Mouse (Mus musculus): ENCODE data around the gene Ly6g6e. TPM values are rescaled to one million over a fixed set of nuclear protein-coding genes. Genes with fewer than 3 reads are reported as not detected.

Gene Ly6g6e
- total RNA-seq, 1 experiment from 2014 or later: not detected

DNA sequence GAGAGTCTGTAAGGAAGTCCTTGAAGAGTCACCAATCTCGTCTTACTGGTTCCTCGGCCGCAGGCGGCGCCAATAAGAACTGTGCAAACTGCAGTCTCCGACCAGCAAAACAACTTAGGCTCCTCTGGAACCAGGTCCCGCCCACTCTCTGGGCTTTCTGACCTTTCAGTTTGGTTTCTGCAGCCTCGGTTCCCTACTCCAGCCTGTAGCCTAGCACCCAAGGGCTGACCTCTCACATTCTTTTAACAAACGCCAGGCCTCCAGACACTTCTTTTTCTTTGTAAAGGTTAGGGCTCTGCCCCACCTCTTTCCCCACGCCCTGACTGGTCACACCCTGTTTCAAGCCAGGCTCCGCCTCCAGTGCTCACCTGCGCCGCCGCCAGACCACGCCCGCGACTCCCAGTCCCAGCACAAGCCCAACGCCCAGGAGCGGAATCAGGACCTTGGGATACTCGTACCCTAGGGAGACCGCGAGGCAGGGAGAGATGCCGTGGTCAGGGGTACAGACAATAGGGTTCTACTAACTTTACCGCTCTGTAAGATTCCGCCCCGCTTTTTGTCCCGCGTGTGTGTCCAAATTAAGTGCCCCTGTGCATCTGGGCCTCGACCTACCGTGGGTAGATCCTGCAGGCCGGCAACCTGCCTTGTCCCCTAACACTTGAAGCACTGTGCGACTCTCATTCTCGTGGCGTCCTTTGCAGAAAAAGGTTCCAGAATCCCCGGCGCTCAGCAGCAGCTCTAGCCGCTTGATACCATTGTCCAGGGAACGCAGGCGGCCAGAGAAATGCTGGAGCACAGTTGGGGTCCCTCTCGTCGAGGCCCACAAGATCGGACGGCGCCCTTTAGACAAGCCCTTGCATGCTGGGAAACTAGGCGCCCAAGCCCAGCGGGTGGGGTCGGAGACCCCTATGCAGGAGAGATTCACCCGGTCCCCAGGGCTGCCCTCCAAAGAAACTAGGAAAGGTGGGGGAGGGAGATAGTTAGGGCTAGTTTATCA lies 11.5 kb upstream of the Ly6g6e start, which contains the start of gene Ly6g6c:
Gene Ly6g6c (plus strand): TSS at position 438 of the 997 bp plus-strand sequence.
- ATAC-seq (ENCODE audit: extremely low read depth, insufficient number of reproducible peaks, low FRiP score, poor library complexity, severe bottlenecking): no peak

DNA sequence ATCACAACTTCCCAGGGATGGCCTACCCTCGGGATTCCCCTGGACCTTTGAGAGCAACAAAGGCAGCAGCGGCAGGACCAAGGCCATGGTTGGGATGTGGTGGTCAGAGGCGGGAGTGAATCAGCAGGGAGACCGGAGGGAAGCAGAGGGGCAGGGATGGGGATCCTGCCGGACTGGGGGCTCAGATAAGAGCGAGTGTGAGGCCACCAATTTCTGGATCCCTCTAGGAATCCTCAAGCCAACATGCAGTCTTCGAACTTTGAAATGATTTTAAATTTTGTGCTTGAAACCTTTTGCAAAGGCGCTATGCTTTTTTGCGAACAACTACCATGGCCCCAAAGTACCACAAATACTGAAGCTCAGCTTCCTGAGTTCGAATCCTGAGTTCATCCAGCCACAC lies 10.6 kb upstream of the Ly6g6e start, which contains the start of gene Mpig6b:
Gene Mpig6b (minus strand): TSS at position 101 of the 400 bp plus-strand sequence.
- no peak for ATAC-seq (ENCODE audit: extremely low read depth, insufficient number of reproducible peaks, low FRiP score, poor library complexity, severe bottlenecking)

DNA sequence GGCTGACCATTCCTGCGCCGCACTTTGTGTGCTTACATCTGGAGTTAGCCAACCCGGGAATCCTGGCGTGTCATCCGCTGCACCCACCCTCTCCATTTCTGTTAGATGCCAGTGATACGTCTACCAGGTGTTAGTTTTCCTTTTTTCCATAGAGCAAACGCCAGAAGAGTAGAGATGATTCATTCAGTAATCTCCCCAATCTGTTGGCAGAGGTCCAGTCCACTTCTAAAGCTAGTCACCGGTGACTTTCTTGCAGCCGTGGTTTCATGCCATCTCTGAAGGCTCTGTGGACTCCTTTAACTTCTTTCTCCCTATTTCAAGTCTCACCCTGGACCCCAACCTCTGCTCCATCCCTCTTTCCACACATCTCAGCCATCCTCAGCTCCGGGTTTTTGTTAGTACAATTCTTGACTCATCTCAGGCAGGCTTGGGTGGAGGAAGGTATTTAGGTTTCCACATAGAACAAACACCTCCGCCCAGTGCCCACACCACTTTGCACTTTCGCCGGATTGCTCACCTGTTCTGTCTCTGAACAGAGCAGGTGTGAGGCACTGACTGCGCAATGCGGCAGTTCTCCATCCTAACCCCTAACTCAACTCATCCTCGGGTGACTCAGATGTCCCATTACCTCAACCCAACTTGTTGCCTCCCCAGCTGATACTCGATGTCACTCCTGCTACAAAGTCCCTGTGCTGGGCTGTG lies 8.3 kb upstream of the Ly6g6e start:
- no peak for ATAC-seq (ENCODE audit: extremely low read depth, insufficient number of reproducible peaks, low FRiP score, poor library complexity, severe bottlenecking)

DNA sequence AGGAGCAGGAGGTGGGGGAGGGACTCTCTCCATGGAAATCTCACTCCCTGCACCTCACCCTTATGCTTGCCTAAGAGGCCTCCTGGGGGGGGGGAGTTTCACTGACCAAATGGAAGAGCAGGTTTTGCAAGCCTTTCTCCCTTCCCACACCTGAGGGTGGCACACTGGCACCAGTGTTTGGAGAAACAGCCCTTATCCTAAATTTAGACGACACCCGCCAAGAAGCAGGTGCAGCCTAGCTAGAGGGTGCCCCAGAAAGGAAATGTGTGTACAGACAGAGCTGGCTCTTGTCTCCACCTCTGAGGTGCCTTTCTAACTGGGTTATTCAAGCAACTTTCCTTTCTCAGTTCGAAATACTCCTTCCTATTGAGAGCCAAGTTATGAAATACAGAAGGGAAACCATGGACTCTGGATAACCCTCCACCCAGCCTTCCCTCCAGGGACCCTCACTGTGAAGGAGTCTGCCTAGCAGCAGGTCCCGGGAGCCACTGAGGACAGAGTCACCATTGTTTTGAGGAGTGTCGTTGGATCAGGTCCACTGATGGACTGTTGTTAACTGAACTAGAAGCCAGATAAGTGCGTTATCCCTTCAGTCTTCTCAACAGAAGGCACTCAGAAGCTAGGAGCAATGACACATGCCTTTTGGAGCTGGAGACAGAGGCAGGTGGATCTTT lies 6.0 kb upstream of the Ly6g6e start:
- no peak for ATAC-seq (ENCODE audit: extremely low read depth, insufficient number of reproducible peaks, low FRiP score, poor library complexity, severe bottlenecking)

DNA sequence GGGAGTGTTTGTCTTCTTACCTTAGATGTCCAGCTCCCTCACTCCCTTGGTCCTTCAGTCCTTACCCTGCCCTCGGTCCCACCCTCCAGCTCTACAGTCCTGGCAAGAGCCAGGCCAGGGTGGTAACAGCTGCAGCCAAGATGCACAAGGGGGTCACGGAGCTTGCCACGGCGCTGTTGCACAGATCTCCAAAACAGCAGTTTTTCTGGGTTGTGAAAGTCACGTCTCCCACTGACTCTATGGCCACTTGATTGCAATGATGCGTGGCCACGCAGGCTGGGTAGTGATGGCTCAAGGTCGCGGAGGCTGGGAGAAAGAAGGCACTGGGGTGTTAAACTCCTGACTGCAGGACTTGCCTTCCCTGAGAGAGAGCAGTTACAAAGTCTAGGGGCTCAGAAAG lies 5.2 kb upstream of the Ly6g6e start:
- ATAC-seq (ENCODE audit: extremely low read depth, insufficient number of reproducible peaks, low FRiP score, poor library complexity, severe bottlenecking): no peak

DNA sequence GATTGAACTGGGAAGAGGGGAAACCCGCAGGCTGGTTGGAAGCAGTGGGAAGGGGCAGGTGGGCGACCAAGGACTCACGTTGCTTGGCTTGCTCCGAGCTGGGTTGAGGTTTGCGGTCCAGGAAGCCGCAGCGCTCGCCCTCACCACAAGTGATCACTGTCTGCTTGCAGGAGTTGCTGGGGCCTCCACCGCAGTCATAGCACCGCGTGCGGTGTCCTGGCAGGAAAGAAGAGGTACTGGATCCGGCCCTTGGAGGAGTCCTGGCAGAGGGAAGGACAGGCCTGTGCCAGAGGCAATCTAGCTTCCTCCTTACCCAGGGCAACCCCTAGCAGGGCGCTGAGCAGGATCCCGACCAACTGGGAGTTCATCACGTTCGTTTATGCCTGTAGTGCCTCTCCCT lies 2.6 kb upstream of the Ly6g6e start:
- no peak for ATAC-seq (ENCODE audit: extremely low read depth, insufficient number of reproducible peaks, low FRiP score, poor library complexity, severe bottlenecking)

DNA sequence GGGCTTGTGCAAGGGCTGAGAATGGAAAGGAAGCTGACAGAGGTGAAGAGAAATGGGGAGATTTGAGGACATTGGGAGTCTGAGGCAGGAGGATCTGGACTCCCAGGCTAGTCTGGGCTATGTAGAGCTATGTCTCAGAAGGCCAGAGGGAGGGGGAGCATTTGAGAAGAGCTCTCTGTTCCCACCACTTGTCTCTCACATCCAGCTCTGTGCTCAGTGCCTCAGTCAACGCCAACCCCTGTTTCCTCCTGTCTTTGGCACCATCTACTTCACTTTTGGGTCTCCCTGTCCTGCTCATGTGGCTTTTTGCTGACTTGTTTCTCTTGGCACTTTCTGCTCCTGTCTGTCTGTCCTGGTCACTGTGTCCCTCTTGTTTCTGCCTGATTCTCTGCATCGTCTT lies 583 bp downstream of the Ly6g6e start:
- ATAC-seq (ENCODE audit: extremely low read depth, insufficient number of reproducible peaks, low FRiP score, poor library complexity, severe bottlenecking): no peak

DNA sequence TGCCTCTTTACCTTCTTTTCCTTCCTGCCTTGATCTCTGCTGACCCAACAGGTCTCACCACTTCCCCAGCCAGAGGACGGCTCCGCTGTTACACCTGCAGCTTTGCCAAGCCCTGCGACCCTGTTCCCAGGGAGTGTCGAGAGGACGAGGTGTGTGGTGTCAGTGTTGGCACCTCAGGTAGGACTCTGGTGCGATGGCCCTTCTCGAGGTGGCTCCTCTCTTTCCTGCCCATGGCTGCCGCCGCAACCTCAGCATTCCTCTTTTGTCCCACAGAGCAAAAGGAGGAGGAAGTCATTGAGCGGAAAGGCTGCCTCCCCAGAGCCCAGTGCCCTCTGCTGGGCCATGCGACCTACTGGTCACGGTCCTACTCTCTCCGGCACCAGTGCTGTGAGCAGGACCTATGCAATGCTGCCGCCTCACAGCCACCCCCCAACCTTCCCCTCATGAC lies 1.1 kb downstream of the Ly6g6e start, which contains the start of gene Ly6g6d:
Gene Ly6g6d (minus strand): TSS at position 280 of the 448 bp plus-strand sequence.
- ATAC-seq (ENCODE audit: extremely low read depth, insufficient number of reproducible peaks, low FRiP score, poor library complexity, severe bottlenecking): peak; percentile 45

DNA sequence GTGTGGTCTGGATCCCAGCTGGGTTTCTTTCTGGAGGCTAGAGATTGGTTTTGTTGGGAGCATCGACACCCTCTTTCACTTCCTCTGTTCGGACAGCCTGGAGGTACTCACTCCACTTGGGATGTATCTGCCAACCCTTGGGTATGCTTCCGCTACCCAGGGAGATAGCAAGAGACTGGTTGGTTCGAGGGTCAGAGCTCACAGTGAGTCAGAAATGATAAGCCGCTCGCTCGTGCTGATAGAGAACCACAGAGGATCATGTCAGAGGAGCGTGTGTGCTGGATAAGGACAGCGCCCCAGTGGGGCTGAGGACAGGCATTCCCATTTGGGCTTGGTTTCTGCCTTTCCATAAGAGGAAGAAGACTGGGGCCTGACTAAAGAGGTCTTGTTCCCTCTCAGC lies 3.1 kb downstream of the Ly6g6e start:
- no peak for ATAC-seq (ENCODE audit: extremely low read depth, insufficient number of reproducible peaks, low FRiP score, poor library complexity, severe bottlenecking)

DNA sequence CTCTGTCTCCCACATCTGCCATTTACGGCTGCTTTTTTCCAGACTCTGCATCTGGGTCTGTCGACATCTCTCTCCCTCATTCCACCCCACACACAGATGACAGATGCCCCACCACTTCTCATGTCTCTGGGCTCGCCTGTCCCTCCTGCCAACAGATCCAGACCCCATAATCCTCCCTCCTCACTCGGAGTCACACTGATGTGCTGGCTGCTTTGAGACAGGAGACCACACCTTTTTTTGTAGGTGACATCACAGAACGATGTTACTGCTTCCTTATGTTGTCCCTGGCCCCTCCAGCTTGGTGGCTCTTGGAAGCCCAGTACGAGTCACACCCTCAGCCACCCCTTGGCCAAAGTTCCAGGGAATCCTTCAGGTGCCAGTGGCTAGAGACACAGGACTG lies 3.5 kb downstream of the Ly6g6e start:
- no peak for ATAC-seq (ENCODE audit: extremely low read depth, insufficient number of reproducible peaks, low FRiP score, poor library complexity, severe bottlenecking)

DNA sequence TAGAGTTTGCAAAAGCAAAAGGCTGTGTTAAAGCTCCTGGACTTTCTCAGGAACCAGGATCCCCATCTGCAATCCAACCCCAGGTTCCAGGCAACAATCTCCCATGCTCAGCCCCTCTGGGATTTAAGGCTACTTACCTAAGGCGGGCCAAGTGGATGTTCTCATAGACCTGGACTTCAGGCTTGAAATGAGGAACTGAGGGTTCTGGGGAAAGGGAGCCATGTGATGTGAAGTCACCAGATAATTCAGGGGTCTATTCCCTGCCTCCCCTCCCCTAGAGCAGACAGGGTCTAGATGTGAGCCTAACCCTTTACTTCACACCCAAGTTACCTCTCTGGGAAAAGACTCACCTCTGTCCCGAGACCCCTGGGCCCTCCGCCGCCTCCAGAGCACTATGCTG lies 4.0 kb downstream of the Ly6g6e start:
- ATAC-seq (ENCODE audit: extremely low read depth, insufficient number of reproducible peaks, low FRiP score, poor library complexity, severe bottlenecking): no peak

DNA sequence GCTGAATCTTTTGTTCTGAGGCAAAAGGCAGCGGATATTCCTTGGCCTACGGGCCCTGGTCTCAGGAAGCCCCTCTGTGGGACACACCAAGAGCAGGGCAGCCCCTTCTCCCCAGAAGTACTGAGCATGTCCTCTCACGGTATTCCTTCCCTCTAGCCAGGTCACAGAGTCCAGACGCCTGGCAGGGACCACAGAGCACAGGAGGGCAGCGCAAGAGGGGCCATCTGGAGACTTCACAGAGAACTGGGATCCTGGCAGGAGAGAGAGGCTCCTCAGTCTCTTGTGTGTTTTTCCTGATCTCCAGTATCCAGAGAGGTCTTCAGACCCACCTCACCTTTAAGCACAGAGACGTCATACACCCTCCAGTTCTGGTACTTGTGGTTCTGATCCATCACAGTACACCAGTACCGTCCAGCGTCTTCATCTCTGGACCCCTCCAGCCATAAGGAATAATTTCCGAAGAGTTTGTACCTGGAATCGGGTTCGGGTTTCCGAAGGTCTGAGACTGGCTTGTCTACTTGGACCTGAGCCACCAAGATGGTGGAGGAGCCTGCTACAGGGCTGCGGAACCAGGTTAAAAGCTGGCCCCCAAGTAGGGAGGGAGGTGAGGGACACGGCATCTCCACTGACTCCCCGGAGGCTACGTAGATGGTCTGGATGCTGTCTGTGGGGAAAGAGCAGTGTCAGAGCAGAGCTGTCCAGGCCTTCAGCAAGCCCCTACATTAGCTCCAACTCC lies 6.3 kb downstream of the Ly6g6e start:
- ATAC-seq (ENCODE audit: extremely low read depth, insufficient number of reproducible peaks, low FRiP score, poor library complexity, severe bottlenecking): no peak

DNA sequence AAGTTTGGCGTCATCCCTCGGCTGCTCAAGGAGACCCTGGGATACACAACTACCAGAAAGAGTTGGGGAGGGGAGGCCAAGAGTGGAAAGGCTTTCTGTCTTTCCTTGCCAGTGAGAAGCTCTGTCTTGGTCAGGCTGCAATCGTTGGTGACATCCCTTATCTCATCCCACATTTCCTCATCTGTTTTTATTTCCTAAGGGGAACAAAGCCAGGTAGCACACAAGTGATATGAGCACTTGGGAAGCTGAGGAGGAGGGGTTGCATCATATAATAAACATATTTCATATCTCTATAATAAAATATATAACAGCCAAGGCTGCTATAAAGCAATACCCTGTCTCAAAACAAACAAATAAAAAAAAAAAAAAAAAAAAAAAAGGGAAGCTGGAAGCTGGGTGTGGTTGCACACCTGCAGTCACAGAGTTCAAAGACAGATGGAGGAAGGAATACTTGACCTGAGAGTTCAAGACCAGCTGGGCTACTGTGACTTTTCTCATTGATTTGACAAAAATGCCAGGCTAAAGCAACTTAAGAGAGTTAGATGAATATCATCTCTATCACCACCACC lies 7.3 kb downstream of the Ly6g6e start:
- ATAC-seq (ENCODE audit: extremely low read depth, insufficient number of reproducible peaks, low FRiP score, poor library complexity, severe bottlenecking): no peak

DNA sequence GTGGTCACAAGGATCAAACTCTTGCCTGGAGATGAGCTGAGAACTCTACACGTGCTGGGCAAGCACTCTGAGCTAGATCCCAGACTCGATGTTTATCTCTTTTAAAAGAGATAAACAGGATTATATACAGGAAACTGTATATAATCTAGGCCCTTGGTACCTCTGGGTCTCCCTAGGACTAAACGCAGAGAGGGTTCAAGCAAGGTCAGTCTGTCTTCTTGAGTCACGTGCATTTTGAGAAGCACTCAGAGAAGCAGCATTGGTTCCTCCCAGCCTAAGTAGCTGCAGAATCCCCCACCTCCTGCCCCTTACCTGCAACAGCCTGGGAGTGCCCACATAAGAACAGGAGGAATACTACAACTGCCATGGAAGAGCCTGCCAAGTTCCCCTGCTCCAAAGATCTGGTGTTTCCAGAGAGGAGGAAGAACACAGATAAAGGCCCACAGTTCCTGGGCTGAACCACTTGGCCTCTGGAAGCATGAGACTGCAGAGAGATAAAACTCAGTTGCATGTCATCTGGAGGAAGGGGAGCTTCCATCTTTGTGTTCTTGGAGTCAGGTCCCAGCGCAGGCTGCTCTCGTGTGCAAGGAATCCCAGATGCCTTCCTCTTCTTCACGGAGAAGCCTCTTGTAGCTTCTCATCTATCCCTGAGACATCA lies 8.6 kb downstream of the Ly6g6e start, which contains the start of gene Ly6g6f:
Gene Ly6g6f (minus strand): TSS at position 403 of the 658 bp plus-strand sequence.
- no peak for ATAC-seq (ENCODE audit: extremely low read depth, insufficient number of reproducible peaks, low FRiP score, poor library complexity, severe bottlenecking)

DNA sequence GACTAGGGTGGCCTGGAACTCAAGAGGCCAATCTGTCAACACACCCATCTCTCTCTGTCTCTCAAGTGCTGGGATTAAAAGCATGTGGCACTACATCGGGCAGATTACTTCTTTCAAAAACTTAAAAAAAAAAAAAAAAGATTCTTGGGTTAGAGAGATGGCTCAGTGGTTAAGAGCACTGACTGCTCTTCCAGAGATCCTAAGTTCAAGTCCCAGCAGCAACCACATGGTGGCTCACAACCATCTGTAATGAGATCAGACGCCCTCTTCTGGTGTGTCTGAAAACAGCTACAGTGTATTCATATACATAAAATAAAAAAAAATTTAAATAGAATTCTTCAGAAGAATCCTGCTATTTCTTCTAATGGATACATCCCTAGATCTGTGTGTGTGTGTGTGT lies 11.4 kb downstream of the Ly6g6e start:
- ATAC-seq (ENCODE audit: extremely low read depth, insufficient number of reproducible peaks, low FRiP score, poor library complexity, severe bottlenecking): no peak

DNA sequence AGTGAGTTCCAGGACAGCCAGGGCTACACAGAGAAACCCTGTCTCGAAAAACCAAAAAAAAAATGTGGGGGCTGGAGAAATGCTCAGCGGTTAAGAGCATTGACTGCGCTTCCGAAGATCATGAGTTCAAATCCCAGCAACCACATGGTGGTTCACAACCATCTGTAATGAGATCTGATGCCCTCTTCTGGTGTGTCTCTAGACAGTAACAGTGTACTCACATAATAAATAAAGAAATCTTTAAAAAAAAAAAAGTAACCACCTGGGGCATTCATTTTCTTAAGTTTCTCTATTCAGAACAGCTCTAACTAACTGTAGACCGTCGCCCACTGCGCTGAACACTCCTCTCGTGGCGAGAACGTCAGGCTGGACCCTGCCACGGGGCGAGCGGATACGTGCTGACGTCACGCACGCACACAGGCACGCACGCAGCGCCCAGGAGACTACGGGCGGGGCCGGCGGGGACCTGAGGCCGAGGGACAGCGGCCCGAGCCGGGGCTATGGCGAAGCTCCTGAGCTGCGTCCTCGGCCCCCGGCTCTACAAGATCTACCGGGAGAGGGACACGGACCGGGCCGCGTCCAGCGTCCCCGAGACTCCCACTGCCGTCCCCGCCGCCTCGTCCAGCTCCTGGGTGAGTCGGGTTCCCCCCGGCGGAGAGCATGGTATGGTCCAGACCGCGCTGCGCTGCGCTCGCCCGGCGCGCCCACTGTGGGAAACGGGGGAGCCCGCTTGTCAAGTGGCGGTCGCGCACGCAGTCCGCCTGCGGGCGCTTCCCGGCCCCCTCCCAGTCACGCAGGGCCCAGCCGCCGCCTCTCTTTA lies 12.3 kb downstream of the Ly6g6e start, which contains the start of gene Abhd16a:
Gene Abhd16a (plus strand): TSS at position 439 of the 820 bp plus-strand sequence.
- peak; percentile 95 for ATAC-seq (ENCODE audit: extremely low read depth, insufficient number of reproducible peaks, low FRiP score, poor library complexity, severe bottlenecking)
